Mouse (Mus musculus) forebrain, embryonic 15.5 days (tissue): ENCODE measurements around the gene Fchsd2. TPM values are rescaled to one million over a fixed set of nuclear protein-coding genes. Genes with fewer than 3 reads are reported as not detected.

ENCODE experiments used
- ATAC-seq: fragments of 200-750 bp; cut with Nextera tagmentation; replicated peaks from 2 replicates; pipeline ENCODE4 v1.8.0; 2017; ENCODE audit warnings: mild to moderate bottlenecking, moderate TSS enrichment, moderate library complexity
- H3K27ac ChIP-seq: fragments of 300-500 bp; sonication (generic); replicated peaks from 2 replicates; pipeline ENCODE4 v1.5.1; 2015; ENCODE audit warnings: mild to moderate bottlenecking, inconsistent platforms
- H3K27me3 ChIP-seq: fragments of 300-500 bp; sonication (generic); 2 replicates; pipeline ENCODE4 v1.6.1; 2015; ENCODE audit warnings: inconsistent platforms
- H3K36me3 ChIP-seq: fragments of 300-500 bp; sonication (generic); 2 replicates; pipeline ENCODE4 v1.6.1; 2015; ENCODE audit warnings: mild to moderate bottlenecking, inconsistent platforms
- H3K4me1 ChIP-seq: fragments of 300-500 bp; sonication (generic); 2 replicates; pipeline ENCODE4 v1.6.1; 2015; ENCODE audit warnings: inconsistent platforms
- H3K4me2 ChIP-seq: fragments of 300-500 bp; sonication (generic); replicated peaks from 2 replicates; pipeline ENCODE4 v1.6.1; 2015; ENCODE audit warnings: mild to moderate bottlenecking, inconsistent platforms
- H3K4me3 ChIP-seq: fragments of 300-500 bp; sonication (generic); 2 replicates; pipeline ENCODE4 v1.5.1; 2015; ENCODE audit warnings: mild to moderate bottlenecking, inconsistent platforms
- H3K9ac ChIP-seq: fragments of 300-500 bp; sonication (generic); replicated peaks from 2 replicates; pipeline ENCODE4 v1.6.1; 2015; ENCODE audit warnings: mild to moderate bottlenecking, inconsistent platforms
- H3K9me3 ChIP-seq: fragments of 300-500 bp; sonication (generic); 2 replicates; pipeline ENCODE4 v1.6.1; 2016; ENCODE audit warnings: inconsistent platforms
- WGBS: fragments of 180-500 bp; shearing (Covaris S2); methylation state at CpG from one replicate; pipeline ENCODE4 v1.1.7; 2015; ENCODE audit warnings: mixed read lengths; 5-methylcytosine and 5-hydroxymethylcytosine counted together
- polyA plus RNA-seq: library from polyadenylated mRNA; unstranded; fragments of >200 nt; fragmentation: Nextera tagmentation; extraction: Ambion mirVana; gene quantifications from 2 replicates; pipeline ENCODE4 v1.2.1, GENCODE M21; 2015

Gene Fchsd2
- polyA plus RNA-seq, 1 experiment from 2014 or later = 45.2 TPM

DNA sequence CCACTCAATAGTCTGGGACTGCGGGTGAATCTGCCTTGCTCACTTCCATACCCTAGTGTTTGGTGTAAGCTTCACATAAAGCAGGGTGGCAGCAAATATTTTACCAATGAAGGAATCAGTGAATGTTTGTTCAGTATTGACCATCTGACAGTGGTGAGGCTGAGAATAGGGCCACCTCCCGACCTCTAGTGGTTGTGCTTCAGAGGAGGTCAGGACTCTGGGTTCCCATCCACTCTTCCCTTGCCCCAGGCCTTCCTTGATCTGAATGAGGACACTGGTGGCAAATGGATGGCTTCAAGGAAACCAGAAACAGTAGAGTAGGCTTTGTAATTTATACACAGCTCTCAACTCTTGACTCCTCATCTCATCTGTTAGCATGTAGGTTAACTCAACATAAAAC, 14.0 kb downstream of the Fchsd2 start:
- no peak overlapping the region for H3K4me2 ChIP-seq
- no peaks in the 10 kb centered on the region for H3K27me3 ChIP-seq
- no peak overlapping the region for H3K9ac ChIP-seq
- peaks cover 9% of the 10 kb centered on the region for H3K36me3 ChIP-seq
- H3K4me1 ChIP-seq = peaks cover 24% of the 10 kb centered on the region
- ATAC-seq = no peak
- no peaks in the 10 kb centered on the region for H3K9me3 ChIP-seq
- no peak overlapping the region for H3K4me3 ChIP-seq
- 63% methylated on average over 2 of the region's 2 CpGs for WGBS
- H3K27ac ChIP-seq = no peak overlapping the region

DNA sequence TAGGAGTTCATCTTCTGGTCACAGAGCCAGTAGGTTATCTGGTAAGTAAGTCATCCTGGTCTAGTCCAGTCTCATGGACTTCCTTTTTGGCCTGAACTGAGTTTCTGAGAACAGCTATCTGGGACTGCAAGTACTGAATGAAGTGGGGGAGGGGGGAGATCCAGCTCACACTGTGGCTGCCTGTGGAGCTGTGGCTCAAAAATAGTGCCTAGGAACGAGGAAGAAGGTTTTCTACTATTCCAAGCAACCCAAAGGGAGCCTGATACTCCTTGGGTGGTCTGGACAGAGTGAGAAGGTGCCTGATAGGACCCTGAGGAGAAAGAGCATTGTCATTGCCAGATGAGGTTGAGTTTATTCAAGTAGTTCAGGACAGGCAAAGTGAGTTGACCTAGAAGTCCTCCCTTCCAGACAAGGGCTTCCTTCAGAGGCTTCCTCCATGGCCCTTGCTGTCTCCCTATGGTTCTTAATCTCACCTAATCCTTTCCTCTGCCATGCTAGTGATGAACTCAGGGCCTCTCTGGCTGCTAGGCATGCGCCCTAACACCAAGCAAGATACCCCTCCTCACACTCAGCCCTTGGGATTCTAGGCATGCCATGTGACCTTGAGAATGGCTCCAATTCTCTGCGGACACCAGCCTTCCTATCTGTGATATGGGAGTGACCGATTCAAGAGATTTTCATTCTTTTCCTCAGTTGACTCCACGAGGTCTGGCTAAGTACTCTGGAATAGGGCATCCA, 14.6 kb downstream of the Fchsd2 start:
- Histone ChIP-seq H3K27me3 (no peaks in the 10 kb centered on the region), H3K4me1 (peaks cover 18% of the 10 kb centered on the region), H3K27ac (peak overlapping the region; percentile 99), H3K9ac (peak overlapping the region; percentile 97), H3K4me3 (peak overlapping the region; percentile 87), H3K9me3 (no peaks in the 10 kb centered on the region), H3K36me3 (peaks cover 10% of the 10 kb centered on the region), H3K4me2 (peak overlapping the region; percentile 74)
- WGBS = 28% methylated on average over 5 of the region's 5 CpGs
- ATAC-seq = no peak

DNA sequence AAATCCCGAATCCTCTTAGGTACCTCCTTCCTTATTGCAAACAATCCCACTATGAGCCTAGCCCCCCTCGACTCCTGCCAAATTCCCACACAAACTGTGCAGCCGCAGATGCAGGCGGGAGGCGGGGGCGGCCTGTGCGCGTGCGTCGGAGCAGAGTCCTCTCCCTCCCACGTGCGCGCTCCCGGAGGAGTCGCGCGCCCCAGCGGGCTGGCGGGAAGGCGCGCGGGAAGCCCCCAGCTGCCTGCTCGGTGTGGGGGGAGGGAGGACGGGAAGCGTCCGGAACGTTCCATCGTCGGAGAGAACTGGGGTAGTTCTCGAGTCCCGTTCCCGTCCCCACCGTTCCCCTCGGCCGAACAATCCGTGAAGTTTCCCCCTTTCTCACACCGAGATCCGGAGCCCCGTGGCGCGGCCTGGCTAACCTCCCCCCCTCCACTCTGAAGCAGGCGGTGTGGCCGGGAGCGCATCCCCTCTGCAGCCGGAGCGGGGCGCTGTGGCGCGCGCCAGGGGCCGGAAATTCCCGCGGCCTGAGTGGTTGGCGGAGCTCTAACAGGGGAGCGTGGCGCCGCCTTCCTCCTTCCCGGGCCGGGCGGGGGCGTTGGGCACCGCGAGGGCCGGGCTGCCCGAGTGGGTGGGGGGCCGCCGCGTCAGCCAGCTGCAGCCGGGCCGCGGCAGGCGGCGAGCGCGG, 15.4 kb downstream of the Fchsd2 start:
- Histone ChIP-seq H3K9me3 (no peaks in the 10 kb centered on the region), H3K9ac (peak overlapping the region; percentile 97), H3K36me3 (peaks cover 10% of the 10 kb centered on the region), H3K4me3 (peak overlapping the region; percentile 87), H3K27ac (peak overlapping the region; percentile 99), H3K4me1 (peaks cover 17% of the 10 kb centered on the region), H3K27me3 (no peaks in the 10 kb centered on the region), H3K4me2 (peak overlapping the region; percentile 74)
- ATAC-seq = peak; percentile 96
- WGBS = under 1% methylated on average over 65 of the region's 75 CpGs

DNA sequence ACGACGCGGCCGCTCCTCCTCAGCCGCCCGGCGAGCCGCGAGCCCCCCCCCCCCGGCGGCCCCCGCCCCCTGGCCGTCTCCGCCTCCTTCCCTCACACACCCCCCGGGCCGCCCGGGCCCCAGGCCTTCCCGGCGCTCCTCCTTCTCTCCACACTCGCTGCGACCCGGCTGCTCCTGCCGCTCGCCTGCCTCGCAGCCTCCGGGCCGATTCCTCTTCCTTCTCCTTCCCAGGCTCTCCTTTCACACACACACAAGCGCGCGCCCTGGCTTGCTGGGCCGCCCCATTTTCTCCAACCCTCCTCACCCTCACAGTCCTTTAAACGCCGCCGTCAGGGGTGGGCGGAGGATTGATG, 16.0 kb downstream of the Fchsd2 start:
- H3K4me2 ChIP-seq = peak overlapping the region; percentile 74
- peaks cover 17% of the 10 kb centered on the region for H3K4me1 ChIP-seq
- peak overlapping the region; percentile 87 for H3K4me3 ChIP-seq
- peaks cover 13% of the 10 kb centered on the region for H3K36me3 ChIP-seq
- peak overlapping the region; percentile 99 for H3K27ac ChIP-seq
- H3K27me3 ChIP-seq = no peaks in the 10 kb centered on the region
- WGBS = 0% methylated on average over 10 of the region's 35 CpGs
- no peaks in the 10 kb centered on the region for H3K9me3 ChIP-seq
- no peak; the same call in 1 of the 2 replicates for ATAC-seq
- peak overlapping the region; percentile 97 for H3K9ac ChIP-seq

DNA sequence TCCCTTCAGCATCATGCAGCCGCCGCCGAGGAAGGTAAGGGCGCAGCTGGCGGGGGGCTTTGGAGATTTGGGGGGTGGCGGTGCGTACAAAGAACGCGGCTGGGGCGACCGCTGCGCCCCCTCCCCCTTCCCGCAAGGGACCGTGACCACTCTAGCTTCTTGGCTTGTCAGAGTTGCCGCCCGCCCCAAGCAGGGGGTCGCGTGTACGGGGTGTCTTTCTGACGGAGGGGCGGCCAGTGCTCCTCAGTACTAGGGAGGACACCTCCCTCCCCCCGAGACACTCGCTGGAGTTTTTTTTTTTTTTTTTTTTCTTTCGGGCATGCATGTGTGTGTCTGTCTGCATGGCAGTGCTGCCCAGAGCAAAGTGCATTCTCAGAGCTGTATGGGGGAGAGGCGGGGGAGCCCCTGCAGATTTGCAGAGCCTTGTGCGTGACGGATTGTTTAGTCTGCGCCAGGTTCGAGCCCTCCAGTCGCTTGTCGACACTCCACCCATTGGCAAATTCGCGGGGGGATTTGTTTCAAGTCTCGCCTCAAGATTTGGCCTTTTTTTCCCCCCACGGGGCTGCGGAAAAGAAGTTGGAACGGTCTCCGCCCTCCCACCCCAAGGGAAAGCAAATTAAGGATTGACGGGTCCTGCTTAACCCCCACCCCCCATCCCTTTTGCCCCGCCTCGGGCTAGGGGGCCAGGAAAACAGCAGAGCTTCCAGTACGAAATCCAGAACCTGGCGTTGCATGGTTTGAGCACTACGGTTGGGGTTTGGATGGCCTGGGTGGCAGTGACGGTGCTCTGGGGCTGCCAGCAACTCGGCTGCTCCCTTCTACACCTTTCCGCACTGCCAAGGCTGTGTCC, 16.6 kb downstream of the Fchsd2 start:
- under 1% methylated on average over 45 of the region's 47 CpGs for WGBS
- H3K4me2 ChIP-seq = peak overlapping the region; percentile 74
- no peaks in the 10 kb centered on the region for H3K9me3 ChIP-seq
- H3K4me3 ChIP-seq = peak overlapping the region; percentile 87
- peak overlapping the region; percentile 97 for H3K9ac ChIP-seq
- peak overlapping the region; percentile 99 for H3K27ac ChIP-seq
- peaks cover 17% of the 10 kb centered on the region for H3K4me1 ChIP-seq
- ATAC-seq = peak; percentile 21
- peaks cover 18% of the 10 kb centered on the region for H3K36me3 ChIP-seq
- no peaks in the 10 kb centered on the region for H3K27me3 ChIP-seq

DNA sequence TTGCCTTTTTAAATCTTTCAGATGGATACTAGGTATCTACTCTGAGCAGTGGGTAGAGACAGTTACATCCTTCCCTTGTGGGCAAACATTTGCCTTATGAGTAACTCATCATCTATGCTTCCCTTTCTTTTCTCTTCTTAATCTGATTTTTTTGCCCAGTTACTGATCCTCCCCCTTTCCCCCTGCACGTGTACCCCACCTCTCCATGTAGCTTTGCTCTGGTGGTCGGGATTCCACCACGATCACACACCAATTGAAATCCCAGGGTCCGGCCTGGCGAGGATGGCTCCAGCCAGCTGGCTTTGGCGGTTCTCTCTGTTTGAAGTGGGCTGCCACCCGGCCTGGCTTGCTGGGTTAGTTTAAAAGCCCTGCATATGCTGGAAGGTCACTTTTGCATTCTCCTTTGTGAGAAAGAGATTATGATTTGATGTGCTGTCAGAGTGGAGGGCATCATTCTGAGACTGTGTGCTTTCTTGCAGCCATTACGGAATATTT, 17.2 kb downstream of the Fchsd2 start:
- WGBS = 6% methylated on average over 8 of the region's 8 CpGs
- Histone ChIP-seq H3K4me3 (peak overlapping the region; percentile 87), H3K36me3 (peaks cover 23% of the 10 kb centered on the region), H3K27me3 (no peaks in the 10 kb centered on the region), H3K4me2 (peak overlapping the region; percentile 74), H3K9me3 (no peaks in the 10 kb centered on the region), H3K27ac (peak overlapping the region; percentile 99), H3K4me1 (peaks cover 20% of the 10 kb centered on the region), H3K9ac (peak overlapping the region; percentile 97)
- no peak for ATAC-seq

DNA sequence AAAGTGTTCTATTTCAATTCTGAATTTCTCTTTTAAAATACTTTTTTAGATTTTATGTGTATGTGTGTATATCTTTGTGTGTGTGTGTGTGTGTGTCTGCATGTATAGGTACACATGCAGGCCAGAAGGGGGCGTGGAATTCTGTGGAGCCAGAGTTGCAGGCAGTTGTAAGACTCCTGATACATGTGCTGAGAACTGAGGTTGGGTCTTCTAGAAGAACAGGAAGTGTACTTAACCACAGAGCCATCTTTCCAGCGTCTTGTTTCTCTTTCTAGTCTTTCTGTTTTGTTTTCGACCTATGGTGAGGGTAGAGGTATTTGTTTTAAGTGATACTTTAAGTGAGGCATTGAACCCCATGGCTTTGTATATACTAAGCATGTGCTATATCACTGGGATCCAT, 20.7 kb downstream of the Fchsd2 start:
- Histone ChIP-seq H3K9ac (no peak overlapping the region), H3K27ac (no peak overlapping the region), H3K27me3 (no peaks in the 10 kb centered on the region), H3K4me3 (no peak overlapping the region), H3K4me2 (no peak overlapping the region), H3K36me3 (peaks cover 50% of the 10 kb centered on the region), H3K4me1 (peaks cover 13% of the 10 kb centered on the region), H3K9me3 (no peaks in the 10 kb centered on the region)
- ATAC-seq = no peak
- 94% methylated on average over 3 of the region's 3 CpGs for WGBS

DNA sequence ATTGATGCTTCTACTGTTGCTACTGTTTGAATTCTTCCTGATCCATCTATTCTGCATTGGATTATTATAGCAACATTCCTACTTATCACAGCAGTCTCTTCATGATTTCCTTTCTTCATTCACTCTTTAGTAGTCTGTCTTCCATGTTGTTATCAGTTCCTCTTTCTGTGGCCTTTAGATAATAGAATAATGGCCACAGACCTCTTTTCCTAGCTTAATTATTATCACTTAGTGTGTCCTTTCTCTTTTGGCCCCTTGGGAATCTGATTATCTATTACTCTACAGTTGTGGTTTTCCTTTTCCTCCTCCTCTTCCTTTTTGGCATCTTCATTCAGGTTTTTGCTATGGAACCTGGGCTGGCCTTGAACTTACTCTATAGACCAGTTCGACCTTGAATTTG, 21.7 kb downstream of the Fchsd2 start:
- peaks cover 55% of the 10 kb centered on the region for H3K36me3 ChIP-seq
- WGBS = 95% methylated on average over 1 of the region's 1 CpGs
- H3K4me3 ChIP-seq = no peak overlapping the region

DNA sequence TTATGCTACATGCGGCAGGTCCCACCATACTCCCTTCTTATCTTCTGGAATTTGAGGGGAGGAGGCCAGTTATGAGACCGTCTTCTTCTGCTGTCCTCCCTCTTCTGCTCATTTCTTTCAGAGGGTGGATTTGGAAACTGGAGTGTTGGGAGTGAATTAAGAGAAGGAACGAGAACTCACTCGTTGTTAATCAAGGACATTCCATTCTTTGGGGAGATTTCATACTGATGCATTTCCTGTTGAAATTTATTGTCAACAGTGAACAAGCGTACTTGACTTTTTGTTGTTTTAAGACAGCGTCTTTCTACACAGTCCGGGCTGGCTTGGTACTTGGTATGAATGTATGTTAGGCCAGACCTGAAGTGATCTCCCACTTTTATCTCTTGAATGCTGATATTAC, 26.7 kb downstream of the Fchsd2 start:
- no peak for ATAC-seq
- Histone ChIP-seq H3K27me3 (no peaks in the 10 kb centered on the region), H3K27ac (no peak overlapping the region), H3K9ac (no peak overlapping the region), H3K9me3 (no peaks in the 10 kb centered on the region), H3K36me3 (peaks cover 51% of the 10 kb centered on the region), H3K4me1 (0 out of 2 replicates have a peak, but pooled peaks cover 2% of the 10 kb centered on the region), H3K4me3 (no peak overlapping the region), H3K4me2 (no peak overlapping the region)
- WGBS = 95% methylated on average over 7 of the region's 7 CpGs

More for the DNA sequence above, 21.7 kb downstream of the Fchsd2 start:
- no peaks in the 10 kb centered on the region for H3K9me3 ChIP-seq
- peaks cover 13% of the 10 kb centered on the region for H3K4me1 ChIP-seq
- H3K9ac ChIP-seq = no peak overlapping the region
- no peak overlapping the region for H3K4me2 ChIP-seq
- H3K27me3 ChIP-seq = no peaks in the 10 kb centered on the region
- ATAC-seq = no peak
- H3K27ac ChIP-seq = no peak overlapping the region

DNA sequence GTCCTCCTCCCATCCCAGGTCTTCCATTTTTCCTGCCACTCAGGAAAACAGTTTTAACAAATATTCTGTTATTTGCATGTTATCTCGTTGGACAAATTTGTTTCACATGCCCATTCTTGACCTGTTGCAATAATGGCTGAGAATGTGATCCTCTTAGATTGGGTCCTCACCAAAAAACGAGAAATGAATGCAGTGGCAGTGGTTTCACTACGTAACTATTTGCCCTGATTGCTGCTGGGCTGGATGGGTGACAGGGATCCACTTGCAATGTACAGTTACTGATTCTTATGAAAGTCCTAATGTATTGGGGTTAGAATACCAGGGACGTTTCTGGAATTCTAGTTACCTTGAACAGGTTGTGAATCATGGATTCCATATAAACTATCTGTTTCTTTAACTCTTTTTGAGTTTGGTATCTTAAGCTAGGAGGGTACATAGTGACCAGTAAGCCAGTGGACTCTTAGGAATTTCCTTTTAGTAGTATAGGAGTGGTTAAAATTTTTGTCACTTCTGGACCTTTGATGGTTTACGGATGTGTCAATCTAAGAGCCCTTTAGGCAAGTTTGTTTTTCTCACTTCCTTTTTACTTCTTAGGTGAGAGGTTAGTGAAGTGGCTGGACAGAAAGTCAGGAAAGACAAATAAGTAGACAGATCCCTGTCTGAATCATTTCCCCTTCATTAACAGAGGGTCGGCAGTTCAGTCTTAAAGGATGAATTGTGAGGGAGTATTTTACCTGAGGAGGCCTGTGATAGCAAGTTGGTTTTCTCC, 31.1 kb downstream of the Fchsd2 start:
- Histone ChIP-seq H3K27ac (no peak overlapping the region), H3K36me3 (peaks cover 20% of the 10 kb centered on the region), H3K4me1 (0 out of 2 replicates have a peak, but pooled peaks cover 3% of the 10 kb centered on the region), H3K27me3 (no peaks in the 10 kb centered on the region), H3K4me2 (no peak overlapping the region), H3K4me3 (no peak overlapping the region), H3K9ac (no peak overlapping the region), H3K9me3 (no peaks in the 10 kb centered on the region)
- ATAC-seq = no peak
- WGBS = 88% methylated on average over 6 of the region's 6 CpGs

DNA sequence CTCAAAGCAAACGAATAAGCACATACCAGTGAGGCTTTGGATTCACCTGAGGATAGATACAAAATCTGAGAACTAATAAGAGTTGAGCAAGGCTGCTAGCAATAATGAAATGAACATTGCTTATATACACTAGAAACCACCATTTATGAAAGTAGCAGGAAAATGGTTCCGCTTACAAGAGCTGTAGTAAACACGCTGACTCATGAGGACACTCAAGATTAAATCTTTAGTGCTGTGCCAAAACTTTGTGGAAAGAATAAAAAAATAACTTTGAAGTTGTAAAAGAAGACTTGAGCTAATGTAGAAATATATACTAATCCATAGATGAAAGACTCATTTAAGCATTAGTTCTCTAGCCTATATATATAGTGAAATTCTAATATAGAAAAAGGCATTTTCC, 35.1 kb downstream of the Fchsd2 start:
- no peak overlapping the region for H3K4me3 ChIP-seq
- ATAC-seq = no peak
- no peaks in the 10 kb centered on the region for H3K27me3 ChIP-seq
- no peak overlapping the region for H3K9ac ChIP-seq
- no peak overlapping the region for H3K27ac ChIP-seq
- no peak overlapping the region for H3K4me2 ChIP-seq
- no peaks in the 10 kb centered on the region for H3K36me3 ChIP-seq
- H3K9me3 ChIP-seq = no peaks in the 10 kb centered on the region
- 85% methylated on average over 3 of the region's 3 CpGs for WGBS
- peaks cover 16% of the 10 kb centered on the region for H3K4me1 ChIP-seq
